Mouse (Mus musculus) stomach, embryonic 14.5 days (tissue): ENCODE data around the gene Fibcd1. TPM values are rescaled to one million over a fixed set of nuclear protein-coding genes. Genes with fewer than 3 reads are reported as not detected.

Source experiments
- ATAC-seq: fragments of 200-750 bp; cut with Nextera tagmentation; 2 replicates; pipeline ENCODE4 v1.8.0; 2017; ENCODE audit warnings: low read depth, moderate TSS enrichment; ENCODE audit not compliant: insufficient number of reproducible peaks, insufficient read depth, low FRiP score
- H3K27ac ChIP-seq: fragments of 300-500 bp; sonication (generic); 2 replicates; pipeline ENCODE4 v1.5.1; 2014; ENCODE audit warnings: mild to moderate bottlenecking, low read length, moderate library complexity, mixed read lengths
- H3K27me3 ChIP-seq: fragments of 300-500 bp; sonication (generic); 2 replicates; pipeline ENCODE4 v1.6.1; 2014; ENCODE audit warnings: low read length, control low read depth, mixed read lengths; ENCODE audit not compliant: control insufficient read depth, insufficient read depth
- H3K36me3 ChIP-seq: fragments of 300-500 bp; sonication (generic); 2 replicates; pipeline ENCODE4 v1.6.1; 2014; ENCODE audit warnings: mild to moderate bottlenecking, control low read depth, low read length, moderate library complexity, mixed read lengths; ENCODE audit not compliant: control insufficient read depth, insufficient read depth
- H3K4me1 ChIP-seq: fragments of 300-500 bp; sonication (generic); 2 replicates; pipeline ENCODE4 v1.6.1; 2014; ENCODE audit warnings: low read length, control low read depth, mixed read lengths; ENCODE audit not compliant: control insufficient read depth, insufficient read depth
- H3K4me2 ChIP-seq: fragments of 300-500 bp; sonication (generic); replicated peaks from 2 replicates; pipeline ENCODE4 v1.6.1; 2014; ENCODE audit warnings: low read depth, low read length, control low read depth
- H3K4me3 ChIP-seq: fragments of 300-500 bp; sonication (generic); 2 replicates; pipeline ENCODE4 v1.5.1; 2014; ENCODE audit warnings: low read depth, low read length, control low read depth
- H3K9ac ChIP-seq: fragments of 300-500 bp; sonication (generic); replicated peaks from 2 replicates; pipeline ENCODE4 v1.6.1; 2014; ENCODE audit warnings: low read depth, mild to moderate bottlenecking, control low read depth, low read length, moderate library complexity, mixed read lengths
- H3K9me3 ChIP-seq: fragments of 300-500 bp; sonication (generic); 2 replicates; pipeline ENCODE4 v1.6.1; 2016; ENCODE audit warnings: low read depth, low read length, control low read depth; ENCODE audit not compliant: control insufficient read depth
- WGBS: fragments of 180-500 bp; shearing (Covaris S2); extraction: QIAGEN DNeasy Blood & Tissue Kit; methylation state at CpG from one replicate; pipeline ENCODE4 v1.1.7; 2014; 5-methylcytosine and 5-hydroxymethylcytosine counted together
- polyA plus RNA-seq: library from polyadenylated mRNA; unstranded; fragments of >200 nt; fragmentation: Nextera tagmentation; extraction: Ambion mirVana; gene quantifications from 2 replicates; pipeline ENCODE4 v1.2.1, GENCODE M21; 2014

Fibcd1 gene
- polyA plus RNA-seq, 1 experiment from 2014 or later = not detected

DNA sequence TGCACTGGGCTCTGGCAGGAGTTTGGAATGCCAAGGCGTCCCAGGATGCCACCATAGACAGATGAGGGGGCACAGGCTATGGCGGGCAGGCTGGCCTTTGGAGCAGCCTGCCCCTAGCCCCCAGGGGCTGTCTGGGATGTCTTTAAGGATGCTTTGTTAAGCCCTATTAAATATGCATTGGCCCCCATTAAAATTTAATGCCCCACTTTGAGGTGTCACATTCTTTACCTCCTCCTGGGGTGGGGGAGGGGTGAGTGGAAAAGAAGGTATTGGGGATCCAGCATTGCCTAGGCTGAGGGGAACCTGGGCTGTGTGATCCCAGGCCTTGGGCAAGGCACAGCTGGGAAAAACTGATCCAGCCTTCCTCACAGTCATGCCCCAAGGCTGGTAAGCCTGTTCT, 20.0 kb upstream of the Fibcd1 start:
- Histone ChIP-seq H3K4me1 (no peaks in the 10 kb centered on the region), H3K9me3 (no peaks in the 10 kb centered on the region), H3K4me2 (no peak overlapping the region), H3K27ac (no peak overlapping the region), H3K27me3 (no peaks in the 10 kb centered on the region), H3K36me3 (no peaks in the 10 kb centered on the region), H3K4me3 (no peak overlapping the region), H3K9ac (no peak overlapping the region)
- no peak for ATAC-seq
- WGBS = 38% methylated on average over 2 of the region's 2 CpGs

DNA sequence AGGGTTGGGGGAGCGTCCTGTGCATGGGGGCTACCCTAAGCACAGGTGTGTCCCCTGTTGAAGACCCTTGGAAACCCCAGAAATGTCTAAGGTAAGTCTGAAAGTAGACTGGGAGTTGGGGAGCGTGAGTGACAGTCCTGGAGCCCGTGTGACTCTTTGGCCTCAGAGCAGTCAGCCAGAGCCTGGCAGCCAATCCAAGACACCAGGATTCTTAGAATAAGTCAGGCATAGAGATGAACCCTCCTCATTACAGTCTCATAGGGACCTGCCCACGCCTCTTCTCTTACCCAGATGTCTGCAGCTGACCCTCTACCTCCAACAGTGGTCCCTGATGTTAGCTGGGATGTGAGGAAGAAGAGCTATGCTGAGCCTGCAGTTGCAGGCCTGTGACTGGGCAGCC, 19.5 kb upstream of the Fibcd1 start:
- no peak overlapping the region for H3K4me2 ChIP-seq
- no peak overlapping the region for H3K9ac ChIP-seq
- no peaks in the 10 kb centered on the region for H3K27me3 ChIP-seq
- no peaks in the 10 kb centered on the region for H3K4me1 ChIP-seq
- H3K27ac ChIP-seq = no peak overlapping the region
- H3K9me3 ChIP-seq = no peaks in the 10 kb centered on the region
- WGBS = 61% methylated on average over 4 of the region's 4 CpGs
- ATAC-seq = no peak
- no peaks in the 10 kb centered on the region for H3K36me3 ChIP-seq
- H3K4me3 ChIP-seq = no peak overlapping the region

DNA sequence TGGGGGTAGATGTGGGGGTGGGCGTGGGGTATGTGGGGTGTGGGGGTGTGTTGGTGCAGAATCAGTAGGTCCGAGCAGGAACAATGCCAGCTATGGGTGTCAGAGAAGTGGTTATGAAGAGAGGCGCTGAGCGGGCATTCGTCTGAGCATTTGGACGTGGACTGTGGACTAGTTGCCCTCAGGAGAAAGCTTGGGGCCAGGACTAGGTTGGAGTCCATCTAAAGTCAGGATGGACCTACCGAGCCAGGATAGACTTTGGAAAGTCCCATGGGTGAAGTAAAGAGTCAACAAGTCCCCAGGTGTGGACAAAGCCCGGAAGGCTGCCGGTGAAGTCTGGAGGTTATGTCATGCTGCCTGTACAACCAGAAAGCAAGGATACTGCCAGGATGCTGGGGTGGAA, 19.1 kb upstream of the Fibcd1 start:
- Histone ChIP-seq H3K9ac (no peak overlapping the region), H3K4me3 (no peak overlapping the region), H3K27me3 (no peaks in the 10 kb centered on the region), H3K4me2 (no peak overlapping the region), H3K9me3 (no peaks in the 10 kb centered on the region), H3K27ac (no peak overlapping the region), H3K4me1 (no peaks in the 10 kb centered on the region), H3K36me3 (no peaks in the 10 kb centered on the region)
- ATAC-seq = no peak
- 85% methylated on average over 9 of the region's 9 CpGs for WGBS

DNA sequence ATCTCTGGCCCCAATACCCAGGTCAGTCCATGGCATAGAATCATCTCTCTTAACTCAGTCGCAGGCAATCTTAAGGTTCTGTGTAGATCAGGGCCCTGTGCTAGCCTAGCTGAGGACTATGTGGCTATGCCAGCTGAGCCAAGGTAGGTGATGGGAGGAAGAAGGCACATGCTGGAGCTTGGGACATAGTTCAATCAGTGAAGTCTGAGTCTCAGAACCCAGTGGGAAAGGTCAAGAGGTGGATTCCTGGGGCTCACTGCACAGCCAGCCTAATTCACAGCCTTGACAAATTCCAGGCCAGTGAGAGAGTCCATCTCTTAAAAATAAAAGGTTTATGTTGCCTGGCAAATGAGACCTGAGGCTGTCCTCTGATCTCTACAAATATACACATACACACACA, 18.0 kb upstream of the Fibcd1 start:
- WGBS = 88% methylated on average over 1 of the region's 1 CpGs
- no peak overlapping the region for H3K27ac ChIP-seq

DNA sequence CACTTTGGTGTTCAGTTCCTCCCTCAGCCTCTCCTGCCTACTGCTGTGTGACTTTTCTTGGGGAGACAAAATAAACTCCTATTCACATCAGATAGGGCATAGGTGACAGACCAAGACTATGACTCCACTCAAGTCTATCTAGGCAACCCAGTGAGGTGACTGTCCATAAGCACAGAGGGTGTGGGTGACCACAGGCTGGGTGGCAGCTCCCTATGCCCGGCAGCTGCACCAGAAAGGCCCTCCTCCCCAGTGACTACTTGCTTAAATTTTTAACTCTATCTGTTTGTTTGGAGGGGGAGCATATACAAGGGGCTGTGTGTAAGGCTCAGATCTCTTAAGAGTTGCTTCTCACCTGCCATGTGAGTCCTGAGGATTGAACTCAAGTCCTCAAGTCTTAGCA, 17.1 kb upstream of the Fibcd1 start:
- Histone ChIP-seq H3K4me2 (no peak overlapping the region), H3K4me3 (no peak overlapping the region), H3K36me3 (no peaks in the 10 kb centered on the region), H3K9ac (no peak overlapping the region), H3K4me1 (0 out of 2 replicates have a peak, but pooled peaks cover 3% of the 10 kb centered on the region), H3K27me3 (no peaks in the 10 kb centered on the region), H3K9me3 (no peaks in the 10 kb centered on the region), H3K27ac (no peak overlapping the region)
- WGBS = 54% methylated on average over 1 of the region's 1 CpGs
- ATAC-seq = no peak

More for the DNA sequence above, 18.0 kb upstream of the Fibcd1 start:
- H3K9ac ChIP-seq = no peak overlapping the region
- no peaks in the 10 kb centered on the region for H3K27me3 ChIP-seq
- ATAC-seq = no peak
- no peaks in the 10 kb centered on the region for H3K9me3 ChIP-seq
- no peak overlapping the region for H3K4me3 ChIP-seq
- H3K4me2 ChIP-seq = no peak overlapping the region
- H3K4me1 ChIP-seq = 0 out of 2 replicates have a peak, but pooled peaks cover under 1% of the 10 kb centered on the region
- H3K36me3 ChIP-seq = no peaks in the 10 kb centered on the region

DNA sequence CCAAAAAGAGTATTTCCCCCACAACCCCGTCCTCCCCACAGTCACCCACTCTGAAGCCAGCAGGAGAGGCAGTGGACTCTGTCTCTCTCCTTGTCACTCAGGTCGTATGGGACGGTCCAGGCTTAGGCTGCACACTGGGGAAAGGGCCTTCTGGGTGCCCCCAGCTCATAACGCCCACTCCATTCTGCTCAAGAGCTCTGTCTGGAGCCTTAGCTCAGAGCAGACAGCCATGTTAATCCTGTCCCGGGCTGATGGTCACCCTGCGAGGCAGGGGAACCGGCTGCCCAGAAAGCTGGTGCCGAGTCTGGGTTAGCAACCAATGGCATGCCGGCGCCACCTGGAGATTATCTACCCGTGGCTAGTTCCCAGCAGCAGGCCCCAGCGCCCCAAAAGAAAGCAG, 12.7 kb upstream of the Fibcd1 start:
- Histone ChIP-seq H3K9me3 (no peaks in the 10 kb centered on the region), H3K9ac (no peak overlapping the region), H3K36me3 (no peaks in the 10 kb centered on the region), H3K4me1 (peaks cover 7% of the 10 kb centered on the region; the same call in 1 of the 2 replicates), H3K4me2 (no peak overlapping the region), H3K27ac (no peak overlapping the region), H3K27me3 (no peaks in the 10 kb centered on the region), H3K4me3 (no peak overlapping the region)
- no peak for ATAC-seq
- 30% methylated on average over 12 of the region's 12 CpGs for WGBS

DNA sequence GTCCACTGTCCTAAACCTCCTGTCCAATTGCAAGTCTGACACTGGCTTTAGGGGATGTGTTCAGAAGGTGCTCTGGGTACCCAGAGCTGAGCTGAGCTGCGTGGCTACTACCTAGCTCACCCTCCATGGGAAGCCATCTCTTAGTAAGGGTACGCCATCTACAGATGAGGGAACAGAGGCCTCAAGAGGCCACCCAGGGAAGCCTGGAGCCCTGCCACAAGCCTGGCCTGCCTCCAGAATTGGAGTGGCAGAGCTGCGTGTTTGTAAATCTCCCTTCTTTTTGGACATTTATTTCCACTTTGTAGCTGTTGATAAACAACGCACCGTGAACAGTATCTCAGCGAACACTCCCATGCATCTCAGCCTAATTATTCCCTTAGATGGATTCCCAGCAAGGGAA, 11.4 kb upstream of the Fibcd1 start:
- Histone ChIP-seq H3K4me1 (peaks cover 7% of the 10 kb centered on the region; the same call in 1 of the 2 replicates), H3K9me3 (no peaks in the 10 kb centered on the region), H3K27me3 (no peaks in the 10 kb centered on the region), H3K36me3 (no peaks in the 10 kb centered on the region), H3K4me3 (no peak overlapping the region), H3K27ac (no peak overlapping the region), H3K9ac (no peak overlapping the region), H3K4me2 (no peak overlapping the region)
- ATAC-seq = no peak
- 65% methylated on average over 6 of the region's 6 CpGs for WGBS

DNA sequence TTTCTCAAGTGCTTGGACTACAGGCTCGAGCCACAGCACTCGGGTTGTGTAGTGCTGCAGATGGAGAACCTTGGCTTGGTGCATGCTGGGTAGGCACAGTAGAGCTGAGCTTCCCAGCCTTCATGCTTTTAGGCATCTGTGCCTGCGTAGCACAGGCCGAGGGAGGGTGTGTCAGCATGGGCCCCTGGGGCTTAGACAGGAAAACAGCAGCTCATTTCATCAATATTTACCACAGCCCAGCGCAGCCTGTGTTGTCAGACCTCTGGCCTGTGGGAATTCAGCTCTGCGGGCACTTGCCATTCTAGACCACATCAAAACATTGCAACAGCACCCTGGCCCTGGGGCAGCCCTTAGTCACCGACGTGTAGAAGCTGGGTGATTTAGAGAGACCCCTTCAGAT, 10.2 kb upstream of the Fibcd1 start:
- no peak for ATAC-seq
- WGBS = 85% methylated on average over 8 of the region's 8 CpGs
- no peaks in the 10 kb centered on the region for H3K9me3 ChIP-seq
- H3K36me3 ChIP-seq = no peaks in the 10 kb centered on the region
- H3K27ac ChIP-seq = no peak overlapping the region
- H3K4me3 ChIP-seq = no peak overlapping the region
- no peak overlapping the region for H3K9ac ChIP-seq
- no peaks in the 10 kb centered on the region for H3K27me3 ChIP-seq
- H3K4me1 ChIP-seq = peaks cover 7% of the 10 kb centered on the region; the same call in 1 of the 2 replicates
- H3K4me2 ChIP-seq = no peak overlapping the region

DNA sequence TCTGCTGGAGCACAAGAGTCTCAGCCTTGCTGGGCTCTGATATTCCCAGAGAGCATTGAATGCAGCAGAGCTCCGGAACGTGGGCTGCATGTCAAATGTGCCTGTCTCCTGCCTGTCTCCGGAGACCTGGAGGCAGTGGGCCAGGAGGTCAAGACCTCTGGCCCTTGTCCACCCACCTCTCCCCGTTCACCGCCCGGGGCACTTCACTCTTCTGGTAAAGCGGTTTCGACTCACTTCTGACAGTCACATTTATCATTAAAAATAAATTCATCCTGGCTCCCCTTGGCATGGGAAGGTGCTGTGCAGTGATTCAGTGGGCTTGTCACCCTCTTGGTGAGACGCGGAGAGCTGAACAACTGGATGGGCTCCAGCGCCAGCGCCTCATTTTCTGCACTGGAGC, 4.3 kb upstream of the Fibcd1 start:
- no peak overlapping the region for H3K4me2 ChIP-seq
- H3K36me3 ChIP-seq = no peaks in the 10 kb centered on the region
- no peak for ATAC-seq
- peaks cover 16% of the 10 kb centered on the region for H3K4me1 ChIP-seq
- no peak overlapping the region for H3K4me3 ChIP-seq
- peaks cover 20% of the 10 kb centered on the region for H3K27me3 ChIP-seq
- no peak overlapping the region for H3K9ac ChIP-seq
- 25% methylated on average over 12 of the region's 12 CpGs for WGBS
- H3K9me3 ChIP-seq = no peaks in the 10 kb centered on the region
- H3K27ac ChIP-seq = no peak overlapping the region
